Mouse (Mus musculus): ENCODE measurements at regions not wholly inside any gene's neighbourhood (a gene's known extent, or its start where the extent isn't known, plus 50 kb on each side); places are given as distances from the start of the nearest gene placed in this dataset.

GRCm38 (mm10) chr9:63889570-63889969 is 131.8 kb upstream of the Smad3 start:
- no peak for TF ChIP-seq CTCF (IDR thresholded peaks at IDR 0.05; ENCODE audit: borderline replicate concordance, extremely low read depth, insufficient read depth, insufficient read length)
- no peak for TF ChIP-seq POLR2A (IDR thresholded peaks at IDR 0.05; ENCODE audit: borderline replicate concordance, extremely low read depth, insufficient read depth, insufficient read length, poor library complexity, severe bottlenecking)
